Mouse (Mus musculus): Measurements from ENCODE around the gene Samd4b. TPM values are rescaled to one million over a fixed set of nuclear protein-coding genes. Genes with fewer than 3 reads are reported as not detected.

The Samd4b gene
- polyA plus RNA-seq, 1 experiment from 2014 or later: 40.7 TPM

- peaks cover 4% of the 10 kb centered on the region; the same call in 1 of the 2 replicates for H3K27me3 ChIP-seq (ENCODE audit: control insufficient read depth, insufficient read depth, low read length)
Measured at GRCm38 (mm10) chr7:28490903-28491302, 107.0 kb downstream of the Samd4b start.

GRCm38 (mm10) chr7:28490410-28490809 lies 107.5 kb downstream of the Samd4b start:
- Histone ChIP-seq H3K9me3 (ENCODE audit: control insufficient read depth, low read length) (no peaks in the 10 kb centered on the region), H3K4me1 (replicated peaks; ENCODE audit: control insufficient read depth, insufficient read depth, low read length) (no peaks in the 10 kb centered on the region; the same call in 1 of the 2 replicates), H3K36me3 (ENCODE audit: control insufficient read depth, insufficient read depth, low read length) (no peaks in the 10 kb centered on the region), H3K27me3 (ENCODE audit: control insufficient read depth, insufficient read depth, low read length) (peaks cover 4% of the 10 kb centered on the region; the same call in 1 of the 2 replicates), H3K4me3 (ENCODE audit: low read depth, low read length) (no peak overlapping the region), H3K4me2 (ENCODE audit: low read depth, low read length, severe bottlenecking) (0 out of 2 replicates have a peak overlapping the region, but pooled peaks have one; percentile 8), H3K9ac (ENCODE audit: low read length) (no peak overlapping the region), H3K27ac (ENCODE audit: low read depth, low read length) (no peak overlapping the region)
- DNase-seq (ENCODE audit: low spot score): peak; percentile 65
- 3% methylated on average over 10 of the region's 10 CpGs for WGBS
- ATAC-seq (replicated peaks; ENCODE audit: low FRiP score): no peak

More at GRCm38 (mm10) chr7:28490903-28491302, 107.0 kb downstream of the Samd4b start:
- H3K4me2 ChIP-seq (ENCODE audit: low read depth, low read length, severe bottlenecking): 0 out of 2 replicates have a peak overlapping the region, but pooled peaks have one; percentile 8
- no peak overlapping the region for H3K4me3 ChIP-seq (ENCODE audit: low read depth, low read length)
- no peak for DNase-seq (ENCODE audit: low spot score)
- no peaks in the 10 kb centered on the region for H3K9me3 ChIP-seq (ENCODE audit: control insufficient read depth, low read length)
- H3K27ac ChIP-seq (ENCODE audit: low read depth, low read length): no peak overlapping the region
- WGBS: 28% methylated on average over 14 of the region's 14 CpGs
- H3K36me3 ChIP-seq (ENCODE audit: control insufficient read depth, insufficient read depth, low read length): no peaks in the 10 kb centered on the region
- no peaks in the 10 kb centered on the region; the same call in 1 of the 2 replicates for H3K4me1 ChIP-seq (replicated peaks; ENCODE audit: control insufficient read depth, insufficient read depth, low read length)
- H3K9ac ChIP-seq (ENCODE audit: low read length): no peak overlapping the region
- ATAC-seq (replicated peaks; ENCODE audit: low FRiP score): no peak

- no peak overlapping the region for H3K27ac ChIP-seq (ENCODE audit: low read depth, low read length)
- DNase-seq (ENCODE audit: low spot score): no peak
- H3K27me3 ChIP-seq (ENCODE audit: control insufficient read depth, insufficient read depth, low read length): peaks cover 4% of the 10 kb centered on the region; the same call in 1 of the 2 replicates
- no peaks in the 10 kb centered on the region for H3K36me3 ChIP-seq (ENCODE audit: control insufficient read depth, insufficient read depth, low read length)
- no peak overlapping the region for H3K4me3 ChIP-seq (ENCODE audit: low read depth, low read length)
- H3K9me3 ChIP-seq (ENCODE audit: control insufficient read depth, low read length): no peaks in the 10 kb centered on the region
- H3K4me2 ChIP-seq (ENCODE audit: low read depth, low read length, severe bottlenecking): peak overlapping the region; percentile 19; the same call in 1 of the 2 replicates
- no peak overlapping the region for H3K9ac ChIP-seq (ENCODE audit: low read length)
- no peak for ATAC-seq (replicated peaks; ENCODE audit: low FRiP score)
- WGBS: 3% methylated on average over 16 of the region's 16 CpGs
- H3K4me1 ChIP-seq (replicated peaks; ENCODE audit: control insufficient read depth, insufficient read depth, low read length): no peaks in the 10 kb centered on the region; the same call in 1 of the 2 replicates
Measured at GRCm38 (mm10) chr7:28488030-28488491, 109.9 kb downstream of the Samd4b start.

- 37% methylated on average over 4 of the region's 4 CpGs for WGBS
- no peak overlapping the region for H3K4me2 ChIP-seq (ENCODE audit: low read depth, low read length, severe bottlenecking)
- H3K4me3 ChIP-seq (ENCODE audit: low read depth, low read length): no peak overlapping the region
- ATAC-seq (replicated peaks; ENCODE audit: low FRiP score) (no peak), DNase-seq (ENCODE audit: low spot score) (no peak)
- no peaks in the 10 kb centered on the region; the same call in 1 of the 2 replicates for H3K4me1 ChIP-seq (replicated peaks; ENCODE audit: control insufficient read depth, insufficient read depth, low read length)
- H3K27ac ChIP-seq (ENCODE audit: low read depth, low read length): no peak overlapping the region
- H3K9ac ChIP-seq (ENCODE audit: low read length): no peak overlapping the region
- H3K9me3 ChIP-seq (ENCODE audit: control insufficient read depth, low read length): no peaks in the 10 kb centered on the region
- no peaks in the 10 kb centered on the region for H3K36me3 ChIP-seq (ENCODE audit: control insufficient read depth, insufficient read depth, low read length)
- peaks cover 4% of the 10 kb centered on the region; the same call in 1 of the 2 replicates for H3K27me3 ChIP-seq (ENCODE audit: control insufficient read depth, insufficient read depth, low read length)
Measured at GRCm38 (mm10) chr7:28484192-28484591, 113.8 kb downstream of the Samd4b start.

- 86% methylated on average over 11 of the region's 11 CpGs for WGBS
- no peak for DNase-seq (ENCODE audit: low spot score)
Measured at GRCm38 (mm10) chr7:28482854-28483253, 115.1 kb downstream of the Samd4b start.

GRCm38 (mm10) chr7:28478854-28479253 lies 119.1 kb downstream of the Samd4b start:
- ATAC-seq (replicated peaks; ENCODE audit: low FRiP score): no peak
- no peak overlapping the region for H3K4me3 ChIP-seq (ENCODE audit: low read depth, low read length)
- H3K9ac ChIP-seq (ENCODE audit: low read length): no peak overlapping the region
- peak; percentile 65 for DNase-seq (ENCODE audit: low spot score)
- WGBS: 10% methylated on average over 8 of the region's 8 CpGs
- no peaks in the 10 kb centered on the region for H3K4me1 ChIP-seq (replicated peaks; ENCODE audit: control insufficient read depth, insufficient read depth, low read length)
- H3K36me3 ChIP-seq (ENCODE audit: control insufficient read depth, insufficient read depth, low read length): no peaks in the 10 kb centered on the region
- no peaks in the 10 kb centered on the region for H3K27me3 ChIP-seq (ENCODE audit: control insufficient read depth, insufficient read depth, low read length)
- H3K9me3 ChIP-seq (ENCODE audit: control insufficient read depth, low read length): no peaks in the 10 kb centered on the region
- no peak overlapping the region for H3K27ac ChIP-seq (ENCODE audit: low read depth, low read length)
- no peak overlapping the region for H3K4me2 ChIP-seq (ENCODE audit: low read depth, low read length, severe bottlenecking)

More at GRCm38 (mm10) chr7:28482854-28483253, 115.1 kb downstream of the Samd4b start:
- no peak overlapping the region for H3K9ac ChIP-seq (ENCODE audit: low read length)
- no peak overlapping the region for H3K4me2 ChIP-seq (ENCODE audit: low read depth, low read length, severe bottlenecking)
- H3K9me3 ChIP-seq (ENCODE audit: control insufficient read depth, low read length): no peaks in the 10 kb centered on the region
- no peaks in the 10 kb centered on the region for H3K36me3 ChIP-seq (ENCODE audit: control insufficient read depth, insufficient read depth, low read length)
- no peaks in the 10 kb centered on the region for H3K4me1 ChIP-seq (replicated peaks; ENCODE audit: control insufficient read depth, insufficient read depth, low read length)
- H3K4me3 ChIP-seq (ENCODE audit: low read depth, low read length): no peak overlapping the region
- H3K27me3 ChIP-seq (ENCODE audit: control insufficient read depth, insufficient read depth, low read length): peaks cover 2% of the 10 kb centered on the region; the same call in 1 of the 2 replicates
- no peak for ATAC-seq (replicated peaks; ENCODE audit: low FRiP score)
- H3K27ac ChIP-seq (ENCODE audit: low read depth, low read length): no peak overlapping the region

- Histone ChIP-seq H3K9me3 (ENCODE audit: control insufficient read depth, low read length) (no peaks in the 10 kb centered on the region), H3K36me3 (ENCODE audit: control insufficient read depth, insufficient read depth, low read length) (no peaks in the 10 kb centered on the region), H3K4me3 (ENCODE audit: low read depth, low read length) (no peak overlapping the region), H3K27me3 (ENCODE audit: control insufficient read depth, insufficient read depth, low read length) (no peaks in the 10 kb centered on the region), H3K4me1 (replicated peaks; ENCODE audit: control insufficient read depth, insufficient read depth, low read length) (no peaks in the 10 kb centered on the region), H3K9ac (ENCODE audit: low read length) (no peak overlapping the region), H3K27ac (ENCODE audit: low read depth, low read length) (no peak overlapping the region), H3K4me2 (ENCODE audit: low read depth, low read length, severe bottlenecking) (no peak overlapping the region)
- DNase-seq (ENCODE audit: low spot score) (no peak), ATAC-seq (replicated peaks; ENCODE audit: low FRiP score) (no peak)
- 87% methylated on average over 5 of the region's 5 CpGs for WGBS
Measured at GRCm38 (mm10) chr7:28477363-28477762, 120.6 kb downstream of the Samd4b start.

GRCm38 (mm10) chr7:28476191-28476590 lies 121.8 kb downstream of the Samd4b start:
- H3K36me3 ChIP-seq (ENCODE audit: control insufficient read depth, insufficient read depth, low read length): no peaks in the 10 kb centered on the region
- 84% methylated on average over 6 of the region's 6 CpGs for WGBS
- H3K9me3 ChIP-seq (ENCODE audit: control insufficient read depth, low read length): no peaks in the 10 kb centered on the region
- H3K27ac ChIP-seq (ENCODE audit: low read depth, low read length): no peak overlapping the region
- H3K4me2 ChIP-seq (ENCODE audit: low read depth, low read length, severe bottlenecking): no peak overlapping the region
- no peak overlapping the region for H3K9ac ChIP-seq (ENCODE audit: low read length)
- H3K27me3 ChIP-seq (ENCODE audit: control insufficient read depth, insufficient read depth, low read length): no peaks in the 10 kb centered on the region
- DNase-seq (ENCODE audit: low spot score) (no peak), ATAC-seq (replicated peaks; ENCODE audit: low FRiP score) (no peak)
- no peak overlapping the region for H3K4me3 ChIP-seq (ENCODE audit: low read depth, low read length)
- H3K4me1 ChIP-seq (replicated peaks; ENCODE audit: control insufficient read depth, insufficient read depth, low read length): no peaks in the 10 kb centered on the region

Data from forebrain, embryonic 11.5 days (tissue).